Mouse (Mus musculus) heart, postnatal 0 days (tissue): ENCODE measurements around the gene Ptpn1.

Experiments used
- CTCF ChIP-seq: IDR thresholded peaks from 2 replicates; pipeline ENCODE4 v1.5.1; 2016; ENCODE audit warnings: antibody characterized with exemption, control low read depth, low read depth
- EP300 ChIP-seq: IDR thresholded peaks from 2 replicates; pipeline ENCODE4 v1.6.1; 2016; ENCODE audit warnings: antibody characterized with exemption, low read depth

DNA sequence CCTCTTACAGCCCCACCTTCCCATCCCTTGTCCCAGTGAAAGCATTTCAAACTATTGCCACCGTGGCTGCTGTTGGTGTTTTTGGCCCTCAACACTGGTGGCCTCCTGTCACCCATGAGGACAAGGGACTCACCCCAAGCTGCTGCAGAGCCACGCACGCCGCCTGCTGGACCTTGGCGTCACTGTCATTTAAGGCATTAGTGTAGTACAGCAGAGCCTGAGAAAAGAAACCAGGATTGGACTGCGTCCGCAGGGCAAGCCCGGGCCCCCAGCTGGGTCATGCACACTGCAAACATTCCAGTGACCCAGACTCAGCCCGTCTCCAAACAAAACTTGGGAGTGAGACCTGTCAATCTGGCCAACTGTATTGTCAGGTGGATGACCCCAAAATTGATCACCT lies 50.8 kb downstream of the Ptpn1 start:
- TF ChIP-seq CTCF (peak; percentile 50), EP300 (no peak)
